22 mouse cellular contexts compared by ENCODE assay signal in the genomic region with DNA sequence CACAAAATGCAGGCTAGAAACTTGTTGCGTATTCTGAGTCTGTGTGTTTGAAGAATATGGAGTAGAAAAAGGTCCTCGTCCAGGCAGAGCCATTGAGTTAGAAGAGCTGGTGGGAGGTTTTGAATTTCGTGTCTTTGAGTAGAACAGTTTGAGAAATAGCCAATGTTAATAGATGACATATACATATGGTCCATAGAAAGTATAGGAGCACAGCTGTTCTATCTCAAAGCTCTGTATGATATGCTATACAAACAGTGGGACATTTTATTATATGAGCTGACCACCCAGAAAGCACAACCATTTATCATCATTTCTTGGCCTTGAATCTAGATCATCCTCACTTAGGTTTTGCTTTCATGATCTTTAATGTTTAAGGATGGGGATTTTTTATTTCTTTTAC.
DNase-seq lines count a peak whose midpoint lies in the region; ATAC-seq and TF ChIP-seq lines count a peak whose summit lies in the region.
"Had no signal": no experiment of that assay in that cellular context is flagged by ENCODE, and none has a peak within 500 bp of the region (broad histone marks: within the 10 kb centered on the region; RNA-seq: fewer than 3 reads in every experiment).

No protein-coding gene starts in this region.

- no peak for TF ChIP-seq POLR2A in kidney, adult 2 months (IDR thresholded peaks at IDR 0.05; ENCODE audit: low read depth, low read length)

- no peak overlapping the region for H3K9ac ChIP-seq in kidney, embryonic 16.5 days (replicated peaks; ENCODE audit: low read length)
- no peak overlapping the region for H3K9ac ChIP-seq in lung, embryonic 16.5 days (ENCODE audit: low read length)
- no peak overlapping the region for H3K9ac ChIP-seq in stomach, embryonic 16.5 days (ENCODE audit: low read length)
- H3K9ac ChIP-seq: embryonic facial prominence, embryonic 12.5 days; embryonic facial prominence, embryonic 15.5 days; forebrain, postnatal 0 days; hindbrain, embryonic 12.5 days had no signal

- ATAC-seq in kidney, embryonic 16.5 days (ENCODE audit: low FRiP score, low TSS enrichment) = peak; percentile 71
- peak; percentile 68; the same call in 1 of the 2 replicates for ATAC-seq in lung, embryonic 16.5 days (ENCODE audit: low read depth)
- peak; percentile 60; the same call in 1 of the 2 replicates for ATAC-seq in stomach, embryonic 16.5 days (ENCODE audit: insufficient read depth, low FRiP score)
- ATAC-seq: CD4-positive, CD25-positive, alpha-beta regulatory T cell, adult 4 months; forebrain, embryonic 14.5 days; forebrain, postnatal 0 days had no signal

- no peak for DNase-seq in kidney, adult 2 months
- no peak for DNase-seq in lung, postnatal 10 days
- no peak for DNase-seq in thymus, postnatal 36 days
- DNase-seq: adrenal gland, adult 2 months; adrenal gland, postnatal 14 days; cerebellum, adult 11 months; cerebellum, adult 2 months; cerebellum, adult 9-11 months; cerebellum, postnatal 25 days; forebrain, postnatal 0 days; gastrocnemius, adult 2 months; gastrocnemius, postnatal 14 days; heart, adult 11 months had no signal

- no peak for TF ChIP-seq CTCF in kidney, adult 2 months (conservative IDR thresholded peaks at IDR 0.05; ENCODE audit: insufficient read depth, insufficient read length, low read depth, low read length)

- H3K27me3 ChIP-seq in kidney, embryonic 16.5 days (ENCODE audit: insufficient read depth, low read length) = no peaks in the 10 kb centered on the region
- H3K27me3 ChIP-seq in kidney, adult 2 months (replicated peaks; ENCODE audit: control insufficient read depth, insufficient read depth, low read length) = no peaks in the 10 kb centered on the region
- no peaks in the 10 kb centered on the region for H3K27me3 ChIP-seq in lung, embryonic 16.5 days (ENCODE audit: control insufficient read depth, insufficient read depth, low read depth, low read length)
- no peaks in the 10 kb centered on the region for H3K27me3 ChIP-seq in stomach, embryonic 16.5 days (ENCODE audit: control insufficient read depth, insufficient read depth, low read length)
- H3K27me3 ChIP-seq: embryonic facial prominence, embryonic 12.5 days; embryonic facial prominence, embryonic 15.5 days; hindbrain, embryonic 12.5 days had no signal

- H3K4me1 ChIP-seq in kidney, embryonic 16.5 days (ENCODE audit: insufficient read depth, low read length) = no peaks in the 10 kb centered on the region
- no peaks in the 10 kb centered on the region for H3K4me1 ChIP-seq in kidney, adult 2 months (ENCODE audit: control insufficient read depth, insufficient read depth, low read length)
- H3K4me1 ChIP-seq in lung, embryonic 16.5 days (replicated peaks; ENCODE audit: control insufficient read depth, insufficient read depth, low read length) = no peaks in the 10 kb centered on the region
- no peaks in the 10 kb centered on the region for H3K4me1 ChIP-seq in stomach, embryonic 16.5 days (ENCODE audit: control insufficient read depth, insufficient read depth, low read length)
- H3K4me1 ChIP-seq: embryonic facial prominence, embryonic 12.5 days; embryonic facial prominence, embryonic 15.5 days; hindbrain, embryonic 12.5 days had no signal

- WGBS in kidney, embryonic 16.5 days = 67% methylated on average over 3 of the region's 3 CpGs
- WGBS in kidney, adult 2 months = 92% methylated on average over 3 of the region's 3 CpGs
- 50% methylated on average over 3 of the region's 3 CpGs for WGBS in lung, embryonic 16.5 days
- WGBS in stomach, embryonic 16.5 days = 39% methylated on average over 3 of the region's 3 CpGs

- no peaks in the 10 kb centered on the region for H3K9me3 ChIP-seq in kidney, embryonic 16.5 days (ENCODE audit: low read length)
- H3K9me3 ChIP-seq in lung, embryonic 16.5 days (ENCODE audit: control insufficient read depth, low read length) = no peaks in the 10 kb centered on the region; the same call in 1 of the 2 replicates
- no peaks in the 10 kb centered on the region for H3K9me3 ChIP-seq in stomach, embryonic 16.5 days (replicated peaks; ENCODE audit: control insufficient read depth, low read length)
- H3K9me3 ChIP-seq: embryonic facial prominence, embryonic 12.5 days; embryonic facial prominence, embryonic 15.5 days; hindbrain, embryonic 12.5 days had no signal

- H3K4me2 ChIP-seq in kidney, embryonic 16.5 days (replicated peaks; ENCODE audit: low read depth, low read length) = no peak overlapping the region
- H3K4me2 ChIP-seq in lung, embryonic 16.5 days (ENCODE audit: low read depth, low read length) = no peak overlapping the region
- no peak overlapping the region for H3K4me2 ChIP-seq in stomach, embryonic 16.5 days (ENCODE audit: low read depth, low read length)
- H3K4me2 ChIP-seq: embryonic facial prominence, embryonic 12.5 days; embryonic facial prominence, embryonic 15.5 days; heart, embryonic 11.5 days; hindbrain, embryonic 12.5 days had no signal

- no peaks in the 10 kb centered on the region for H3K36me3 ChIP-seq in kidney, embryonic 16.5 days (ENCODE audit: insufficient read depth, low read length)
- H3K36me3 ChIP-seq in kidney, adult 2 months (ENCODE audit: control insufficient read depth, insufficient read depth, low read length) = no peaks in the 10 kb centered on the region
- H3K36me3 ChIP-seq in lung, embryonic 16.5 days (ENCODE audit: control insufficient read depth, insufficient read depth, low read length) = no peaks in the 10 kb centered on the region
- H3K36me3 ChIP-seq in stomach, embryonic 16.5 days (ENCODE audit: control insufficient read depth, insufficient read depth, low read length) = no peaks in the 10 kb centered on the region
- H3K36me3 ChIP-seq: embryonic facial prominence, embryonic 12.5 days; embryonic facial prominence, embryonic 15.5 days; hindbrain, embryonic 12.5 days had no signal

- H3K4me3 ChIP-seq in kidney, embryonic 16.5 days (ENCODE audit: low read length) = no peak overlapping the region
- no peak overlapping the region for H3K4me3 ChIP-seq in kidney, adult 2 months (ENCODE audit: insufficient read depth, low read depth, low read length)
- no peak overlapping the region for H3K4me3 ChIP-seq in lung, embryonic 16.5 days (ENCODE audit: low read length)
- H3K4me3 ChIP-seq in stomach, embryonic 16.5 days (replicated peaks; ENCODE audit: low read length) = no peak overlapping the region
- H3K4me3 ChIP-seq: embryonic facial prominence, embryonic 12.5 days; embryonic facial prominence, embryonic 15.5 days; gastrocnemius, adult 2 months; hindbrain, embryonic 12.5 days had no signal

- no peak overlapping the region for H3K27ac ChIP-seq in kidney, embryonic 16.5 days (ENCODE audit: low read length)
- no peak overlapping the region for H3K27ac ChIP-seq in kidney, adult 2 months (ENCODE audit: insufficient read depth, low read depth, low read length)
- no peak overlapping the region for H3K27ac ChIP-seq in lung, embryonic 16.5 days (ENCODE audit: low read length)
- H3K27ac ChIP-seq in stomach, embryonic 16.5 days (ENCODE audit: low read length) = no peak overlapping the region
- H3K27ac ChIP-seq: embryonic facial prominence, embryonic 12.5 days; embryonic facial prominence, embryonic 15.5 days; gastrocnemius, adult 2 months; hindbrain, embryonic 12.5 days had no signal
